Mouse (Mus musculus) kidney, adult 8-10 months (tissue): ENCODE measurements around the gene Plod2.

Experiments
- DNase-seq, 2 experiments: peaks; one replicate each; pipeline ENCODE4 v3.0.0; 2022

Plod2 gene

DNA sequence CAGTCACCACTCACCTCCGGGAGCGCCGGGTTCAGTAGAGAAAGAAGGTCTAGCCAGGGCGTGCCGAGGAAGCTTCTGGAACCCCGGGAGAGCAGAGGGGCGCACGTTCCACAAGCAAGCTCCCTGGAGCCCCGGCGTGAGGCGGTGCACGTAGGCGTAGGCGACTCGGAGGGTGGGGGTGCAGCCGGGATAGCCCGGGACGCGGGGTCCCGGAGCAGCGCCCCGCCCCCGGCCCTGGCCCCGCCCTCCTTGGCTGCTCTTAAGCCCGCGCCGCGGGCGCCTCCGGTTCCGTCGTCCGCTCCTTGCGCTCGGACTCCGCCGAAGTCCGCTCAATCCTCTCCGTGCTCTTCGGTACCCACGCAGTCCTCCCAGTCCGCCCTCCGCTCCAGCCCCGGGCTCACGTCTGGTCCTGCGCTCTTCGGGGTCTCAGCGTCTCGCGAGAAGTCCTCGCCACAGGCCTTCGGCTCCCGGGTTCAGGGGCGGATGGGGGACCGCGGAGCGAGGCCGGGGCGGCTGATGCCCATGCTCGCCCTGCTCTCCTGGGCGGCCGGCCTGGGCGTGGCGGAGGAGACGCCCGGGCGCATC, at the start of gene Plod2:
Gene Plod2 (plus strand): TSS at position 247 of the 585 bp plus-strand sequence.
- DNase-seq, result peak; percentile 53 to 71

DNA sequence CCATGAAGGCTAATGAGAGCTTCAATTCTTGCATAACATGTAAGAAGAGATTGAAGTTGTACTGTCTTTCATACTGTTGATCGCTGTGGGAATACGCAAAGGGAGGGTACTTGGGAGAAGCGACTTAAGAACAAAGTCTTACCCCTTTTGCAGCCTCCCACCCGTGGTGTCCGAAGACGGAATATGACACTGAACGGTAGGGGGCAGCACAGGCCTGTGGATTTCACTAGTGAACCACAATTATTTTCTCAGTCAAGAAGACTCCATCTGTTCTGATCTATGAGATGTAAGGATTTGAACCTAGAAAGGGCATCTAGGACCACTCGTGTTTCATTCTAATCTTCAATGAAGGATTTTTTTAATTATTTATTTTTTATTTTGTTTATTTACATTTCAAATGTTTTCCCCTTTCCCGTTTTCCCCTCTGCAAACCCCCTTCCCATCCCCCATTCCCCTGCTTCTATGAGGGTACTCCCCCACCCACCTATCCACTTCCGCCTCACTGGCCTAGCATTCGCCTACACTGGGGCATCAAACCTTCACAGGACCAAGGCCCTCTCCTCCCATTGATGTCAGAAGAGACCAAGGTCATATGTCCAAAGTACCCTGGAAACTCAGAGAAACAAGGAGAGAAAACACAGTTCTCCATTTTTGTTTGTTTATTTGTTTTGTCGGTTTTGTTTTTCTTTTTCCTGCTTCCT, 42.2 kb upstream of the Plod2 start:
- DNase-seq, result peak; percentile 61 to 89

DNA sequence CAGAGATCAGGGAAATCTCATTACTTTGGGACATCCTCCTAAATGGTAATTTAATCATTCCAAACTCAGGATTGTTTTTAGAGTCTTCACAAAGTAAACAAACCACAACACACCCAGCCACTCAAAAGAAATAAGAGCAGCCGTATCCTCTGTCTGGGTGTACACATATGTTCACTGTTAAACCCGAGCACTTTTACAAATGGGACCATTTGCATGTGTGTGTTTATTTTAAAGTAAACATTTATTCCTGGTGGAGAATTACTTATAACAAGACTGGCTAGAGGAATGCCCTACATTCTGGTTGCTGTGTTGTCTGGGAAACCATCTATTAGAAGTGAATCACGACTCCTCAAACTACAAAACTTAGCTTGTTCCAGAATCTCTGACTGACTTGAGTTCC, 37.8 kb upstream of the Plod2 start:
- no peak for DNase-seq

DNA sequence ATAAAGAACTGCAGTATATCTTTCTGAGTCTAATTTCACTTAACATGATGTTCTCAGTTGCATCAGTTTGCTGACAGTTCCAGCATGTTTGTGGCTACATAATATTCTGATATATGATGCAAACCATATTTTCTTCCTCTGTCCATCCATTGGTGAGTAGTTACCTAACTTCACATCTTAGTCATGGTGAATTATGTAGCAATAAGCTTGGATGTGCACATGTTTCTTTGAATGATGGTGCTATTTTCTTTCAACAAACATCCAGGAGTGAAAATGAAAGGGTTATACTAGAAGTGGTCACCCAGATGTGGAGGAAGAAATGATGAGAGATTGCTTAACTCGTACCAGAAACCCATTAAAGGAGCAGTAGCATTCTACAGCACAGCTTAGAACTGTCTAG, 37.1 kb upstream of the Plod2 start:
- no peak for DNase-seq

DNA sequence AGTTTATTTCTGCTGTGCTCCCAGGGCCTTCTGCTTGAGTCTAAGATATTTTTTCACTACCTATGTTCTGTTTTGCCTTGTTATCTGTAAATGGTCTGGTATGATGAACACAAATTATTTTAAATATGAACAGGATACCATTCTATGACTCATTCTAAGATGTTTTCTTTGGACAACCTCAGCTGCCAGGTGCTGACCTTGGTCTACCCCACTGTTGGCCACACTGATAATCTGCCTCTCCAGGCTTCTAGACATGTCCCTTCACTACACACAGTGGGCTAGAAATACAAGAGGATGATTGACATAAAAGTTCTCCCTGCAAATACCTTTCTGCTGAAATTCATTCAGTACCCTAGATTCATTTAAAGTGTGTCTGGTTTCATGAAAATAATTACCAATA, 30.3 kb upstream of the Plod2 start:
- no peak for DNase-seq

DNA sequence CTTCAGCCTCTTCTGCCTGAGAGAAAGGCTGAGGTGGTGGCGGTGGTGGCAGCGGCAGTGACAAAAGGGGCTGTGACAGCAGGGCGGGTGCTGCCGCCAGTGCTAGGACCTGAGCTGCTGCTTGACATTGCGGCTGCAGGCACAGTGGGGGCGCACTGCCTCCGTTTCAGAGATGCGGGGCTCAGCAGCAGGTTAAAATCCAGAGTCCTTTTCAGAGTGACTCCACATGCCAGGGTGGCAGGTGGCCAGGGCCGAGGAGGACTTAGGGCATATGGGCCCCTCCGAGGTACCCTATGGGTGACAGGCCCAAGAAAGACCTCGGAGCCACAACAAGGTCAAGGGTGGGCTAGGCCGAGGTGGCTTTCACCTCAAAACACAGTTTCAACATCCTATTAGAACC, 25.0 kb upstream of the Plod2 start:
- peak in 1 of 2 experiments; percentile 28 for DNase-seq

DNA sequence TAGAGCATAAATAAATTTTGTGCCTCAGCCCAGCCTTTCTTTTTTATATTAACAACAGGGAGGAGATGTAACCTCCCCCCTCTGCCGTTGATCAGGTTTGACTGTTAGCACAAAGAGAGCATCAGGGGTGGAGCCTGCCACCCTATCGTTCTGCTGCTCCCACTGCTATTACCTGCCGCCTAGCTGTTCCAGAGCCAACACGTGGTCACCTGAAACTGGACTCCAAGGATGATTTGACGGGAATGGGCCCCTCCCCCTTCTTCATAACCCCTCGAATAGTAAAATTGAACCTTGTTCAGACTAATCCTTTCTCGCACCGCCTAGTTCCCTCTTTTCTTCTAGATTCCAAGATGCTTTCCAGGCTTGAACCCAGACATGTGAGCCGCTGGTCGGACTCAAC, 21.3 kb upstream of the Plod2 start:
- peak; percentile 15 to 26 for DNase-seq

DNA sequence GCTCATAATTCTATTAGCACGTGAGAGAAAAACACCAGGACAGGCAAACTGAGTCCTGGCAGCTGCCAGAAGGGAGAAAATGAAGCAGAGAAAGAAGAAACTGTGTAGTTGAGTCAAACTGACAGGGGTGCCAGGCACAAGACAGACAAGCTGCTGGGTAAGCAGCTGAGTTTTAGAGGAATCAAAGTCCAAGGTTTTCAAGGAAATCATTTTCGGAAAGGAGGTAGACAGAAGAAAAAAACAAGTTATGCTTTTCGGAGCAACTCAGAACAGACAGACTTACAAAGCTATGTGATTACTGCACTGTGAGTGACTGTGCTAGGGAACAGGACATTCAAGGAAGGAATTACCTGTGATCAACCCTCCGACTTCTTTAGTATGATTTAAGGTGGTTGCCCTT, 17.5 kb upstream of the Plod2 start:
- DNase-seq, result peak in 1 of 2 experiments; percentile 16

DNA sequence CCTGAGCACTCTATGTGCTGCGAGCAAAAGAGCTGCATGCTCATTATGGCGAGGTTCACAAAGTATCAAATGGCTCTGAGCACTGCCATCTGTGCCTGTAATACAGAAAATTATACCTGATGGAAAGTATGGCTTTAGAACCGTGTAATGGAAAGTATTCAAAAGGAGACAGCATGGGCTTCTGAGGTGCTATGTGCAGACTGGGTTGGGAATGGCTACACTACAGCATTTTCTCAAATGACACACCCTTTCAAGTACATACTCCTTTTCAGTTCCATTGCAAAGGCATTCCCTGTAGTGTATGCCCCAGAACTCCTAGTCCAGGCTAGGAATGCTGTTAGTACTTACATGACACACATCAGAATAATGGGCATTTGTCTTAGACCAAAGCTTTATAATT, 12.0 kb upstream of the Plod2 start:
- DNase-seq, result no peak

DNA sequence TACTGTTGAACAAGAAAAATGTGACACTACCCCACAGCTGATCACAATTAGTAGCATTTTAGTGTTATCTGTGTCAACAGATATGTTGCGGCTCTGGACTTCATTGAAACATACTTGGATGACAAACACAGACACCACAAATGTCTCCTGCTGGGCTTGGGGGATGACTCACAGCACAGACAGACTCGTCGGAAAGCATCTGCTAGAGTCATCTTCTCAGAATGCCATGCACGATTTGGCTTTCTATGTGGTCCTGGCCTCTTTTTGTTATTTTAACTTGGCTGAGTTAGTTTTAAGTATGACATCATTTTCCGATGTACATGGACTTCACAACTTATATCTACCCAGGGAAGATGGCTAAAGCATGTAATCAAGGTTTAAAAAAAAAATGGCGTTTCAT, 4.3 kb upstream of the Plod2 start:
- no peak for DNase-seq

DNA sequence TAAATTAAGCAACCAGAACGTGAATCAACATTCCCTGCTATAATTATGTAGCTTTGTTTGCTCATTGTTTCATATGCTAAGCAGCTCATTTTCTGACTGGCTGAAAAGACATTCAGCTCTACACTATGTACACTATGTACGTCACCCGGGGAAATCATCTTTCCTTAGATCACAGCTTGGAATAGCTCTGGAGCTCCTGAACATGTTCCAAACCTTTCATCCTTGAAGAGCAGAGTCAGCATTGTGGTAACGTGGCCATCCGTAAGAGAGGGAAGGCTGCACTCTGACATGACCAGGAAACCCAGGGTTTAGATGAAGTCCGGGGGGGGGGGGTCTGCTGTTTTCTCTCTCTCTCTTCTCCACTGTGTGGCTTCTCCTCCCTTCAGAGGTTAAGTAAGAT, 3.8 kb upstream of the Plod2 start:
- DNase-seq, result no peak

DNA sequence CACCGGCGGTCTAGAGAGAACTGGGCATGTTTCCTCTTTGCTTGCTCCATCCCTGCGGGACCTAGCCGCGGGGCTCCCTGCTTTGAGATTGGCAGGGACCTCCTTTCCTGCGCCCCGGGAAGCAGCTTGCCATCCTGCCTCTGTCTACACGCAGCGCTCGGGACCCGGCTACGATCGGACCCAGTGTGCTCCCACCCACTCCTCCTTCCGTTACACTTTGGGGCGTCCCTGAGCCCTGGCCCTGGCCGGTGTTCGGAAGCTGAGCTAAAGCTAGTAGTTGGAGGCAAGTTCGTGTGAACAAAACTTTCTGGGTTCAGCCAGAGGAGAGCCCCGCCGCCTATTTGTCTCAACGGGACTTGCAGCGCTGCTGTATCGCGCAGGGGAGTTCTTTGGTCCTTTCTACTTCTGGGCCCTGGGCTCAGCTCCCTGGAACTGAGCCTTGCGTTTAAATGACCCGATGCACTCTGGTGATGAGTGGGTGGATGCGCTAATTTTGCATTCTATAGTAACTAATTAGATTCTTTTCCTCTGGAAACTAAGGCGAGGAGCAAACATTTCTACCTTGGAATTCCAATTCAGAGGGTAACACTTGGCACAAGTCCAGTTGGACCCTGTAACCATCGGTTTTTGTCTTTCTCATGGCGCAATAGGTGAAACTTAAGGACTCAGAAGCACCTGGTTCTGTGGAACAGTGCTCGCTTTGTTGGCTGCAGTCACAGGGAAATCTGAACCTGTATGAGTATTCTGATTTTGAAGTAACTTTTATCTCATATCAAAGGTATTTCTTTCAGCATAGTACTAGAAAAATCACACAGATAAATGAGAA, 781 bp downstream of the Plod2 start:
- peak; percentile 26 to 37 for DNase-seq

DNA sequence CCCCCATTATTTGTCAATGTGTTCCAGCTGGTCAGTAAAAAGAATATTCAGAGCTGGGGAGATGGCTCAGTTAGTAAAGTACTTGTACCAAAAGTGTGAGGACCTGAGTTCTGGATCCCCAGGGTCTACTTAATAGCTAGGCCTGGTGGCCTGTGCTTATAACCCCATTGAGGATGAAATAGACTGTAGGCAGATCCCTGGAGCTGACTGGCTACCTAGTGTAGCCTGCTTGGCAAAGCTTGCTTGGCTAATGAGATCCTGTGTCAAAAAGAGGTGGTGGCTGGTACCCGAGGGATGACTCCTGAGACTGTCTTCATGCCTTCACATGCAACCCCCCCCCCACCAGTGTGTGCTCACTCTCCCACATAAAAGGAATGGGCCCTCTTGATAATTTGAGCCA, 2.1 kb downstream of the Plod2 start:
- no peak for DNase-seq

DNA sequence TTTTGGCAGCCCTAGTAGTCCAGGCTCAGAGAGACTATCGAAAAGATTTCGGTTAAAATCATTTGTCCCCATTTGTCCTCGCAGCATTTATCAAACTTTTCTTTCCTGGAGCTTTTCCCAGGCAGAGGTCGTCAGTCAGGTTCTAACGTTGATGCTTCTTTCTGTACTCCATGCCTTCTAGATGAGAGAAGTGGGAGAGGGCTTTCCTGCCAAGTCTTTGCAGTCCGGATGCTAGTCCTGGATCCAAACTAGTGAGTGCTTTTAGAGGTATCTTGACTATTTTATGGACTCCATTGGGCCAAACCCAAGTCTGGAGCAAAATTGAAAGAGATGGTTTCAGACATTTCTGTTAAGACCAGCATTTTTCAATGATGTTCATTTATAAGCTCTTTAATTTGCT, 3.0 kb downstream of the Plod2 start:
- no peak for DNase-seq

DNA sequence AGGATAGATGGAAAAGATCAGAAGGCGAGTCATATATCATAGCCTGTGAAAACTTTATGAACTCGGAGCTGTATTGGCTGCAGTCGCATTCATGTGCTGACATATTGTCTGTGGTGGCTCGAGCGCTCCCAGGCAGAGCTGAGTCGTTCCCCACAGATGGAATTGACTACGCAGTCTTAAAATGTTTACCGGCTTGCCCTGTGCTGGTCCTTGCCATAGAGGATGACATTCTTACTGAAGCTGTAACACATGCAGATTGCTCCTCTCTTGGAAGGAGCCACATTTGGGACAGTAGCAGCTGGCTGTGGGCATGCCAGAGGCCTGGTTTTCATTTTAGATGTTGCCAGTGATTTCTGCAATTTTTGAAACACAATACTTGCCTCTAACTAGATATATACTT, 4.4 kb downstream of the Plod2 start:
- DNase-seq, result no peak

DNA sequence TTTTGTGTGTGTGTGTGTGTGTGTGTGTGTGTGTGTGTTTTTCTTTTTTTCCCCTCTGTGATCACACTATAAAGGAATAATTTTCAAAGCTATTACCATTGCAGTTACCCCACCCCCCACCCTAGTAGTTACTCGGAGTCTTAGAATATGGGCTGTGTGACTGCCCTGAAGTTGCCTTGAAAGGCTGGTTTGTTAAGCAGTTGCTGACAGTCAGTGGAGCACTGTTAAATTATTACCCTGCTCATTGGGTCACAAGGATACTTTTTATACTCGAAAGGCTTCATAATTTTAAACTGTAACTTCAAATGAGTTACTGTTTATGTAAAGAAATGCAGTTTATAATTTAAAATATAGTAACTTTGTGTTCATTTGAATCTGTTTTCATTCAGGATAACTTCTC, 5.1 kb downstream of the Plod2 start:
- peak in 1 of 2 experiments; percentile 26 for DNase-seq

DNA sequence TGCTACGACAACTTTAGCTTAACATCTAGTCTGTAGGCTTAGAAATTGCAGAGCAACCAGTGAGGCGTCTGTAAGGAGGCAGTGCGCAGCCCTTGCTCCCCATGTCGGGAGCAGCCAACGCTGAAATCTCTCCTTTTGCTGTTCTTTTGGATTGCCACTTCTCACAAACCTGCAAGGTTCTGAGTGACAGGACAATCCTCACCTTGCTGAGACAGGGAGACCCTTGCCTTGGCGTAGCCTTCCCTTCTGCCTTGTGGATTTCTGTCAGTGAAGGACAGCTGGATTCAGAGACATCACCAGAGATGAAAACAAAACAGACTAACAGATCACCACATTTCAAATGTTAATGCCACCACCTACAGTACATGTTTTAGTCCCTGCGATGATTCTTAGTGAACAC, 5.8 kb downstream of the Plod2 start:
- no peak for DNase-seq

DNA sequence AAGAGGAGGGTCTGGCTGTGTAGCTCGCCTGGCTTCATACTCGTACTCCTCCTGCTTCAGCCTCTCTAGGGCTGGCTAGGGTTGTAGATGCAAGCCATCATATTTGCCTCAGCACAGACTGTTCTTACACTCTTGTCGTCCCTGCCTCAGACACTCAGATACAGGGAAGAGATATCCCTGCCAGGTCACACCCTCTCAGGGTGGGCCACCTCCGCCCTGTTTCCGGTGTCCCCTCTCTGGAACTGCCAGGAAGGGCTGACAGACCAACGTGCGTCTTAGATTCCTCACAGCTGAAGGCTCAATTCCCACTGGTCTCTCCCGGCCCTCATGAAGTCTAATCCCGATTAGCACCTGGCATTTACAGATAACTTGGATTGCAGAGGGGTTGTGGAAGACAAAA, 6.6 kb downstream of the Plod2 start:
- DNase-seq, result peak in 1 of 2 experiments; percentile 23

DNA sequence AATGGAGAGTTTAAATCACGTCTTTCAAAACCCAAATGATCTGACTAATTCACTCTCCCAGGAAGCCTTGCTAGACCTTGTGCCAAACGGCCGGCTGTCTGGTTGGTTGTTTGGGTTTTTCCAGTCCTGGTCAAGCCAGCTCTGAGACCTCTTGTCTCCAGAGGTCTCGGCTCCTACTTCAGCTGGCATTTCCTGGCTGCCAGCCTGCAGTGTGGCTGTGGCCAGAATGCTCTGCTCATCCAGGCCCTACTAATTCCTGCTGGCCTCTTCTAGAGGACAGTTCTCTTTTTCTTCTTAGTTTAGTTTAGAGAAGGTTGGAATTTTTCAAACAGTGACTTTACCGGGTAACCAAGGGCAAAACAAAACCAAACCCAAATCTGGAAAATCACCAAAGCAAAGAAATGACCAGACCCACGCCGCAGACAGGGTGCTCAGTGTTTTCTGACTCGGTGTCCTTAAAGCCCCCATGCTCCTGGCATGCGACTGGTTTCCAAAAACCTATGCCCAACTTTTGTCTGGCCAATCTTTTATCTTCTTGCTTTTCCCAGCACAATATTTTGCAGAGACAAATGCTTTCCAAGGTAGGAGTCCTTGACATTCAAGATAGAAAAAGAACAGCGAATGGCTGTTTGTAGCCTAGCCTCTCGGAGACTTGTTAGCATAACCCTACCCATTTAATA, 7.9 kb downstream of the Plod2 start:
- DNase-seq, result peak; percentile 61 to 73

DNA sequence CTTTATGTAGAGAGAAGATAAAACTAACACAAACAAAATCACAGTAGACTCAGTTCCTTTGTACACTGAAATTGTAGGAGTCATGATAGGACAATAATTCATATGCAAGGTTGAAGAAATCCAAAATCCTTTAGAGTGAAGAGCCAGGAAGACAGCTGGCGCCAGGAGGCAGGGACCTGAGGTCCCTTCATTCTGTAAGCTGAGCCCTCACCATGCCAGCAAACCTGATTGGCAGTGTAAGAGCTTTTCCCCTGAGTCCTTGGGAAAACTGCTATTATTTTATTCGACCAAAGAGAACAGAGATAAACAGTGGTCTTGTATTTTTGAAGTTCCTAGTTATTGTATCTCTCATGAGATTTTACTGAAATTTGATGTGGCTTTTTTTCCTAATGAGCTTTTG, 9.0 kb downstream of the Plod2 start:
- no peak for DNase-seq

DNA sequence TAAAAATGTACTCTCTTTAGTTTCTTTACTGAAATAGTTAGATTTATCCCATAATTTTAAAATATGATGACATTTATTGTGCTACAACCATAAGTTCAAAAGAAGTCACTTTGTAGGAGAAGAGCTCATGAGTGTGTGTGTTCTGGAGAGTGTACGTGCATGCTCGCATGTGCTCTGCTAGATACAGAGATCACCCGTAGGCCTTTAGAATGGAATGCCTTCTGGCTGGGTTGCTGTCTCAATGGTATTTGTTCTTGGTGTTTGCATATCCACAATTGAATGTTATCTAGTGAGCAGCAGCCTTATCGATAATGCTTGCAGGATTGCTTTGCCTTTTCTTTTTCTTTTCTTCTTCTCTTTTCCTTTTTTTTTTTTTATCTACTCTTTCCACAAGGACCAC, 9.6 kb downstream of the Plod2 start:
- DNase-seq, result no peak

DNA sequence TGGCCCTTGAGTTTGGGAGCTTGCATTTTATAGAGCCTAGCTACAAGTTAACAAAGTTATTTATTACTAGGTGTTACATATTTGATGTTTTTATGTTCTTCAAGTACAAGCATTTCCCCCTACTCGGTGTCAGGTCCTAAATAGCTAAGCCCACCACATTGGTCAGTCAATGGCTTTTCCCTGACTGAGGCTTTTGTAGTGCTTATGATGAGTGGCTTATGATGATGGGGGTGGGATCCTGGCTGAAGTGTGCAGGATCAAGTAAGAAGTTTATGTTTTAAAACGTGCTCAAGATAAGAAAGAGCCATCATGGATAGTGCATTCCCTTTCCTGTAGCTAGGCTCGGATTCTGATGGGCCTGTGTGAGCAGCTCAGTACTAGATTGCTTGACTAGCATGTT, 10.7 kb downstream of the Plod2 start:
- no peak for DNase-seq
